In the genomic region with DNA sequence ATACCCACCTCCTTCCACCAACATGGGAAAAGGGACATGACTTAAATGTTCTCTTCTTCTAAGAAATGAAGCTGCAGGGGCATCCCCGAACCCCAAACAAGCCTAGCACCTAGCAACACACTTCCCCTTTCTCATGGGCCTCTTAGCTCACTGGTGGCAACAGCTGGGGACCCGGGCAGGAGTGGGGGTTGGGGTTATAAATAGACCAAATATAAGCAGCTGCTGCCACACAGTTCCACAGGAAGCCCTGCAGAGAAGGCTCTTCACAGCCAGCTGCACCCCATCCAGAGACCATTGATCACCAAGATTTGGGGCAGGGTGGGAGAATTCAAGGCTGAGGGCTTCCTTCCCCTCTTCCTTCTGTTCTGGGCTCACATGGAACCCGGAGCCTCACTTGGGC, we compare ENCODE assay signal across 8 mouse cellular contexts. TPM values are rescaled to one million over a fixed set of nuclear protein-coding genes. Genes with fewer than 3 reads are reported as not detected.
DNase-seq lines count a peak whose midpoint lies in the region; ATAC-seq and TF ChIP-seq lines count a peak whose summit lies in the region.

No protein-coding gene starts in this region.

- ATAC-seq in hindbrain, postnatal 0 days = peak; percentile 21; the same call in 1 of the 2 replicates
- no peak for ATAC-seq in hindbrain, embryonic 12.5 days (ENCODE audit: low FRiP score)
- 0 out of 2 replicates have a peak, but pooled peaks have one; percentile 27 for ATAC-seq in kidney, embryonic 15.5 days (replicated peaks; ENCODE audit: low FRiP score)

- H3K27ac ChIP-seq in hindbrain, postnatal 0 days = no peak overlapping the region
- H3K27ac ChIP-seq in hindbrain, embryonic 12.5 days = no peak overlapping the region
- peak overlapping the region; percentile 64 for H3K27ac ChIP-seq in kidney, embryonic 15.5 days

- no peak overlapping the region for H3K4me2 ChIP-seq in hindbrain, postnatal 0 days (ENCODE audit: low read depth, low read length)
- H3K4me2 ChIP-seq in hindbrain, embryonic 12.5 days (replicated peaks) = no peak overlapping the region
- H3K4me2 ChIP-seq in kidney, embryonic 15.5 days = no peak overlapping the region; the same call in 1 of the 2 replicates

- no peaks in the 10 kb centered on the region; the same call in 1 of the 2 replicates for H3K4me1 ChIP-seq in hindbrain, postnatal 0 days (ENCODE audit: insufficient read depth, low read length)
- H3K4me1 ChIP-seq in hindbrain, embryonic 12.5 days = peaks cover 18% of the 10 kb centered on the region
- H3K4me1 ChIP-seq in kidney, embryonic 15.5 days = peaks cover 21% of the 10 kb centered on the region
- peaks cover 22% of the 10 kb centered on the region for H3K4me1 ChIP-seq in megakaryocyte, embryonic 14.5 days

- no peak for TF ChIP-seq CTCF in hindbrain, postnatal 0 days (IDR thresholded peaks at IDR 0.05; ENCODE audit: low read depth)

- no peak overlapping the region for H3K4me3 ChIP-seq in hindbrain, postnatal 0 days (ENCODE audit: low read length)
- H3K4me3 ChIP-seq in hindbrain, embryonic 12.5 days = no peak overlapping the region
- no peak overlapping the region for H3K4me3 ChIP-seq in kidney, embryonic 15.5 days (replicated peaks)
- H3K4me3 ChIP-seq in megakaryocyte, embryonic 14.5 days (replicated peaks) = peak overlapping the region; percentile 92

- 46% methylated on average over 3 of the region's 3 CpGs for WGBS in hindbrain, postnatal 0 days
- WGBS in hindbrain, embryonic 12.5 days = 43% methylated on average over 3 of the region's 3 CpGs
- WGBS in kidney, embryonic 15.5 days = 37% methylated on average over 3 of the region's 3 CpGs

- no peak for DNase-seq in hindbrain, postnatal 0 days (ENCODE audit: low spot score)
- peak; percentile 39 for DNase-seq in gastrocnemius, postnatal 10 days
- DNase-seq in thymus, postnatal 0 days (ENCODE audit: low spot score) = peak; percentile 93
- DNase-seq in layer of hippocampus, adult 8-10 months (ENCODE audit: low spot score in 2 of 2) = no peak
- DNase-seq in testis, postnatal 10 days (ENCODE audit: low spot score) = no peak

- H3K27me3 ChIP-seq in hindbrain, postnatal 0 days (ENCODE audit: insufficient read depth, low read length) = no peaks in the 10 kb centered on the region
- H3K27me3 ChIP-seq in hindbrain, embryonic 12.5 days = peaks cover 29% of the 10 kb centered on the region
- peaks cover 14% of the 10 kb centered on the region for H3K27me3 ChIP-seq in kidney, embryonic 15.5 days
- H3K27me3 ChIP-seq in megakaryocyte, embryonic 14.5 days (replicated peaks) = peaks cover 7% of the 10 kb centered on the region

- no peaks in the 10 kb centered on the region for H3K36me3 ChIP-seq in hindbrain, postnatal 0 days (ENCODE audit: insufficient read depth, low read length)
- no peaks in the 10 kb centered on the region for H3K36me3 ChIP-seq in hindbrain, embryonic 12.5 days
- no peaks in the 10 kb centered on the region for H3K36me3 ChIP-seq in kidney, embryonic 15.5 days
- no peaks in the 10 kb centered on the region for H3K36me3 ChIP-seq in megakaryocyte, embryonic 14.5 days (replicated peaks; ENCODE audit: low read length)

- no peaks in the 10 kb centered on the region for H3K9me3 ChIP-seq in hindbrain, postnatal 0 days (ENCODE audit: low read length)
- H3K9me3 ChIP-seq in hindbrain, embryonic 12.5 days (replicated peaks) = no peaks in the 10 kb centered on the region
- no peaks in the 10 kb centered on the region for H3K9me3 ChIP-seq in kidney, embryonic 15.5 days (replicated peaks)
- no peaks in the 10 kb centered on the region for H3K9me3 ChIP-seq in megakaryocyte, embryonic 14.5 days

- H3K9ac ChIP-seq in hindbrain, postnatal 0 days (replicated peaks; ENCODE audit: low read length) = no peak overlapping the region
- H3K9ac ChIP-seq in hindbrain, embryonic 12.5 days = no peak overlapping the region
- no peak overlapping the region for H3K9ac ChIP-seq in kidney, embryonic 15.5 days

RNA-seq across cellular contexts. Expression of a gene that starts 7.6 kb away (rescaled TPM):
- total RNA-seq in hindbrain, postnatal 0 days (2014; rRNA removed) = 9.2 and 10.4 TPM in 2 replicates
- polyA plus RNA-seq in hindbrain, postnatal 0 days (2015; fragmentation: Nextera tagmentation; extraction: Ambion mirVana) = 8.2 and 8.6 TPM in 2 replicates
- 18.9 and 19.8 TPM in 2 replicates for polyA plus RNA-seq in hindbrain, embryonic 12.5 days (2016; fragmentation: Nextera tagmentation; extraction: Ambion mirVana)
- 10 to 100 TPM; 40.6 to 59.8 TPM for total RNA-seq in gastrocnemius, postnatal 10 days (2021)
- 31.9 and 35.4 TPM in 2 replicates for polyA plus RNA-seq in kidney, embryonic 15.5 days (2015; fragmentation: Nextera tagmentation; extraction: Ambion mirVana)
- polyA plus RNA-seq in megakaryocyte, embryonic 14.5 days (2012; ENCODE audit: insufficient read depth, low replicate concordance) = 18.7 and 23.5 TPM in 2 replicates
- polyA plus RNA-seq in thymus, postnatal 0 days (2015; fragmentation: Nextera tagmentation; extraction: Ambion mirVana) = 71.6 and 74.7 TPM in 2 replicates
- total RNA-seq in layer of hippocampus, adult 8-10 months (2022) = 10 to 100 TPM in 3 of 4 experiments, 1 to 10 TPM in 1; 9.9 to 13.4 (median 10.4) TPM

RNA-seq across cellular contexts. Expression of a gene that starts 33.7 kb away (rescaled TPM):
- 36.2 and 44.6 TPM in 2 replicates for total RNA-seq in hindbrain, postnatal 0 days (2014; rRNA removed)
- polyA plus RNA-seq in hindbrain, postnatal 0 days (2015; fragmentation: Nextera tagmentation; extraction: Ambion mirVana) = 72.3 and 75.9 TPM in 2 replicates
- polyA plus RNA-seq in hindbrain, embryonic 12.5 days (2016; fragmentation: Nextera tagmentation; extraction: Ambion mirVana) = 119 and 135 TPM in 2 replicates
- total RNA-seq in gastrocnemius, postnatal 10 days (2021) = 10 to 100 TPM; 19.4 to 20.6 TPM
- 189 and 192 TPM in 2 replicates for polyA plus RNA-seq in kidney, embryonic 15.5 days (2015; fragmentation: Nextera tagmentation; extraction: Ambion mirVana)
- 7.5 and 18.1 TPM in 2 replicates for polyA plus RNA-seq in megakaryocyte, embryonic 14.5 days (2012; ENCODE audit: insufficient read depth, low replicate concordance)
- 325 and 328 TPM in 2 replicates for polyA plus RNA-seq in thymus, postnatal 0 days (2015; fragmentation: Nextera tagmentation; extraction: Ambion mirVana)
- 10 to 100 TPM; 17.4 to 19.4 (median 19.0) TPM for total RNA-seq in layer of hippocampus, adult 8-10 months (2022)

RNA-seq across cellular contexts. Expression of a gene that starts 49.7 kb away (rescaled TPM):
- total RNA-seq in hindbrain, postnatal 0 days (2014; rRNA removed) = 54.7 and 65.6 TPM in 2 replicates
- 18.2 and 21.8 TPM in 2 replicates for polyA plus RNA-seq in hindbrain, postnatal 0 days (2015; fragmentation: Nextera tagmentation; extraction: Ambion mirVana)
- 34.6 and 38.3 TPM in 2 replicates for polyA plus RNA-seq in hindbrain, embryonic 12.5 days (2016; fragmentation: Nextera tagmentation; extraction: Ambion mirVana)
- 10 to 100 TPM; 53.4 to 54.7 TPM for total RNA-seq in gastrocnemius, postnatal 10 days (2021)
- polyA plus RNA-seq in kidney, embryonic 15.5 days (2015; fragmentation: Nextera tagmentation; extraction: Ambion mirVana) = 29.3 and 34.6 TPM in 2 replicates
- polyA plus RNA-seq in megakaryocyte, embryonic 14.5 days (2012; ENCODE audit: insufficient read depth, low replicate concordance) = 73.0 and 95.0 TPM in 2 replicates
- 38.8 and 44.8 TPM in 2 replicates for polyA plus RNA-seq in thymus, postnatal 0 days (2015; fragmentation: Nextera tagmentation; extraction: Ambion mirVana)
- 10 to 100 TPM; 55.0 to 58.9 (median 56.5) TPM for total RNA-seq in layer of hippocampus, adult 8-10 months (2022)

Comparison
In these comparisons a context has a peak if more than half of its experiments do, and no peak if none do; other contexts are left out.
1. DNase-seq: peak in gastrocnemius, postnatal 10 days (single experiment) and thymus, postnatal 0 days (single experiment); none in hindbrain, postnatal 0 days (single experiment), layer of hippocampus, adult 8-10 months (0 of 2) and testis, postnatal 10 days (single experiment).